Mouse (Mus musculus): ENCODE measurements around the gene Ntpcr.

DNA sequence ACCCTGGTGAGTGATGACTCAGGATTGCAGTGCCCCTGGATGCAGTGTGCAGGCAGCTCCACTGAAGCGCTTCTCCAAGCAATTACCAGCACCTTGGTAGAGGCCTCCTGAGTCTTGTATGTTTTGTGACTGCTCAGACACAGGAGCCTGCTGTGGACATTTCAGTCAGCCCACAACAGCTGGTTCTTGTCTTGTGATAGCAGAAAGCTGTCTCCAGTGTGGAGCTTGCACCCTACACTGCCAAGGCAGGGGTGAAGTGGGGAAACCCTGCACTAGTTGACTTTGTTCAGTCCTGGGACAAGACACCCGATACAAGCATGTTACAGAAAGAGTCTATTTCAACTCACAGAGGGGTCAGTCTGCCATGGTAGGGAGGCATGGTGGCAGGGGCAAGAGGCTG, 65.6 kb downstream of the Ntpcr start:
- TF ChIP-seq CTCF (conservative IDR thresholded peaks at IDR 0.05; ENCODE audit: low read length) (no peak), POU5F1 (IDR thresholded peaks at IDR 0.05; ENCODE audit: borderline replicate concordance, low read length) (no peak)

Measured in E14TG2a.4 (cell line).